Mouse (Mus musculus): ENCODE results near the gene Abhd11.

GRCm38 (mm10) chr5:134981149-134981548 lies 27.8 kb upstream of the Abhd11 start:
- TF ChIP-seq CTCF (IDR thresholded peaks at IDR 0.05; ENCODE audit: control insufficient read depth, insufficient read depth, insufficient read length) (no peak), MYOD1 (IDR thresholded peaks at IDR 0.05; ENCODE audit: control insufficient read depth, insufficient read length, low read depth) (no peak), USF1 (IDR thresholded peaks at IDR 0.05; ENCODE audit: low read depth) (no peak), MAX (IDR thresholded peaks at IDR 0.05) (no peak), CEBPB (IDR thresholded peaks at IDR 0.05; ENCODE audit: low read depth) (no peak), MYOG (IDR thresholded peaks at IDR 0.05; ENCODE audit: control insufficient read depth, extremely low read depth, insufficient read length) (no peak), FOSL1 (IDR thresholded peaks at IDR 0.05; ENCODE audit: insufficient read depth, low read length, poor library complexity, severe bottlenecking) (no peak)
